Mouse (Mus musculus) testis, adult 2 months (tissue): ENCODE data around the gene Fam186a. TPM values are rescaled to one million over a fixed set of nuclear protein-coding genes. Genes with fewer than 3 reads are reported as not detected.

ENCODE experiments used
- H3K27ac ChIP-seq: fragments of 200-500 bp; 2 replicates; pipeline ENCODE4 v1.5.1; 2012; ENCODE audit warnings: low read depth, low read length; ENCODE audit not compliant: control insufficient read depth, insufficient read depth
- H3K27me3 ChIP-seq: fragments of 200-500 bp; 2 replicates; pipeline ENCODE4 v1.6.1; 2012; ENCODE audit warnings: mild to moderate bottlenecking, low read length, moderate library complexity; ENCODE audit not compliant: control insufficient read depth, insufficient read depth
- H3K36me3 ChIP-seq: fragments of 200-500 bp; 2 replicates; pipeline ENCODE4 v1.6.1; 2012; ENCODE audit warnings: mild to moderate bottlenecking, low read length; ENCODE audit not compliant: control insufficient read depth, insufficient read depth
- H3K4me1 ChIP-seq: fragments of 200-500 bp; 2 replicates; pipeline ENCODE4 v1.6.1; 2012; ENCODE audit warnings: low read length; ENCODE audit not compliant: control insufficient read depth, insufficient read depth
- H3K4me3 ChIP-seq: fragments of 200-500 bp; 2 replicates; pipeline ENCODE4 v1.5.1; 2012; ENCODE audit warnings: low read depth, mild to moderate bottlenecking, low read length, moderate library complexity, mixed read lengths; ENCODE audit not compliant: control insufficient read depth
- CTCF ChIP-seq: fragments of 200-500 bp; IDR thresholded peaks from 2 replicates; pipeline ENCODE4 v1.5.1; 2012; ENCODE audit warnings: low read depth, mild to moderate bottlenecking, inconsistent platforms, low read length, moderate library complexity; ENCODE audit not compliant: control insufficient read depth, insufficient read depth, insufficient replicate concordance
- POLR2A ChIP-seq: fragments of 200-500 bp; IDR thresholded peaks from 2 replicates; pipeline ENCODE4 v1.6.1; 2012; ENCODE audit warnings: low read depth, mild to moderate bottlenecking, inconsistent platforms, low read length, moderate library complexity; ENCODE audit not compliant: control insufficient read depth
- polyA plus RNA-seq: library from polyadenylated mRNA; depleted of rRNA; stranded (reverse); fragments of >200 nt; gene quantifications from 2 replicates; pipeline ENCODE4 v1.2.3, GENCODE M21; 2012

The Fam186a gene
- polyA plus RNA-seq, 1 experiment, result 69.6 TPM

DNA sequence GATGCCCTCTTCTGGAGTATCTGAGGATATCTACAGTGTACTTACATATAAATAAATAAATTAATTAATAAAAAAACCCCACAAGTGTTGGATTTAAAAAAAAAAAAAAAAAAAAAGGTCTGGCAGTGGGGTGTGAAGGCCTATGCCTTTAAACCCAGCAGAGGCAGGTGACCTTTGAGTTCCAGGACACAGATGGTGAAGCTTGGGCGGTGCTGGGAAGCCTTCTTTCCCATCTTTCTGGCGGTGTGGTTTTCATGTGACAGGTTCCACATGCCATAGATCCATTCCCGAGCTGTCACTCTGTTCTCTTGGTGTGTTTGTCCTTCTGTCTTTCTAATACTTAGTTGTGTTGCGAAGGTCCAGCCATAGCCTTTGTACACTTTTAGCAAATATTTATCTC, 59.8 kb downstream of the Fam186a start:
- TF ChIP-seq CTCF (no peak), POLR2A (no peak)
- no peaks in the 10 kb centered on the region for H3K36me3 ChIP-seq

DNA sequence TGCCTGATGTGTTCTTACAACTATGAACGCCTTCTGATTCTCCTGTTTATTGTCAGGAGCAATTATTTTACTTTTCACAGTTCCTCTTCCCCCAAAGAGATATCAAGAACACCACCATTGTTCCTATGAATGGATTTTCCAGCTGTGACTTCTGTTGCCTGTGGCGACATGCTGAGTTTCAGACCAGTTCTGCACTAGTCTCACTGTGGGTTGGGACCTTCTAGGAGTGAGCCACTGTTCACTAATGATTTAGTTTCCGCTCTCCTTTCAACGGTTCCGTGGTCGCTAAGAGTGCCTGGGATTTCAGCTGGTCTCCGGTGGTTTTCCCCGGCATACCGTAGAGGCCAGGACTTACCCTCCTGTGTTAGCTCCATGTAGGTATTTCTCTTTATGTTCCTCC, 62.0 kb downstream of the Fam186a start:
- no peaks in the 10 kb centered on the region for H3K27me3 ChIP-seq
- TF ChIP-seq CTCF (no peak), POLR2A (no peak)
- no peaks in the 10 kb centered on the region for H3K4me1 ChIP-seq
- H3K36me3 ChIP-seq, result no peaks in the 10 kb centered on the region
- H3K27ac ChIP-seq, result no peak overlapping the region
- H3K4me3 ChIP-seq, result no peak overlapping the region

More for the DNA sequence above, 59.8 kb downstream of the Fam186a start:
- Histone ChIP-seq H3K27me3 (no peaks in the 10 kb centered on the region), H3K27ac (no peak overlapping the region), H3K4me1 (no peaks in the 10 kb centered on the region), H3K4me3 (no peak overlapping the region)

DNA sequence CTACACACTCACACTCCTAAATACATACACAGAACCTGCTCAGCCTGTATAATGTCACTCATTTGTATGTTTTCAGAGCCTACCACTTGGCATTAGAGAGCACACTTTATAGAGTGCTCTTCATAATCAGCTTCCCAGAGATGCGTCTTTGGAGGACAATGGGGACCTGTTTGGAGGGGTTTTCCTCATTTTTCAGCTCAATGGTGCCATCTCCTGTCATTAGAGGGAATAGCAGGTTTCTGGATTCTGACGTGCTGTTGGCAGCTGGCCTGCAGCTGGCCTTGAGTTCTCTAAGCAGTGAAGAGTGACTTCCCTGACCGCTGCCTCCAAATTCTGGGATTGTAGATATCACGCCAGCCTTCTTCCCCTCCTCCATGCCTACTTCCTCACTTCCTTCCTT, 62.5 kb downstream of the Fam186a start:
- Histone ChIP-seq H3K4me1 (no peaks in the 10 kb centered on the region), H3K4me3 (no peak overlapping the region), H3K36me3 (no peaks in the 10 kb centered on the region), H3K27me3 (no peaks in the 10 kb centered on the region), H3K27ac (no peak overlapping the region)
- TF ChIP-seq CTCF, result peak; percentile 58; the same call in 1 of the 2 replicates
- TF ChIP-seq POLR2A, result no peak

DNA sequence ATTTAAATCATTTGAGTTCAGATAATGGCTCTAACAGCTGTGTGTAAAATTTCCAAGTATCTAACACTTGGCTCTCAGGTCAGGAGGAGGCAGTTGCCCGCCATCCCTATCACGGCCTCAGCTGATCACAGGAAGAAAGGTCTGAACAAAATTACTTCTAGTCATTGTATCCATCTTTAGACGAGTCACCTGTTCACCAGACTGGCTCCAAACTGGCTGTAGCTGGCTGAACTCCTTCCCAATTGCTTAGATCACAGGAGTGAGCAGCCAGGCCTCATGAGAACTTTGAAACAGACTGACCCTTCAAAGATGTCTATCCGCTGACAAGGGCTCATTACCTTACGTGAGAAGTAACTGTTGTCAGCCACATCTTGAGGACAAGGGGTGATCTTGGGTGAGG, 63.6 kb downstream of the Fam186a start:
- H3K36me3 ChIP-seq, result no peaks in the 10 kb centered on the region
- H3K27ac ChIP-seq, result no peak overlapping the region
- no peaks in the 10 kb centered on the region for H3K27me3 ChIP-seq
- no peaks in the 10 kb centered on the region for H3K4me1 ChIP-seq
- H3K4me3 ChIP-seq, result no peak overlapping the region
- no peak for TF ChIP-seq CTCF
- TF ChIP-seq POLR2A, result no peak

DNA sequence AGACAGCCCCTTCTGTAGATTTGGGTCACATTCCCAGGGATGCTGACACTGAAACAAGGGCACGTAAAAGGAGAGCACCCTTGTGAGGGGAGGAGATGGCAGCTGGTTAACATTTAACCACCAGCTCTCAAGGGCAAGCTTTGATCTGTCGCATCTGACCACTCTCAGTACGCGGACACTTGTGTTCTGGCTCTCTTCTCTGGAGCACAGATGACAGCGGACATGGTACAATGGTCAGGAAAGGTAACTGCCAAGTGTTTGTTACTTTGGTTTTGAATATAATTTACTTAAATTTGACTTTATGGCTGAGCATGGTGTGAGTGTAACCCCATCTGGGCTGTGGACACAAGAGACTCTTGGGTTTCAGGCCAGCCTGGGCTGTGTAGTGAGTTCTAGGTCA, 64.1 kb downstream of the Fam186a start:
- no peak for TF ChIP-seq CTCF
- TF ChIP-seq POLR2A, result no peak
- H3K27me3 ChIP-seq, result no peaks in the 10 kb centered on the region
- H3K27ac ChIP-seq, result no peak overlapping the region
- H3K4me3 ChIP-seq, result no peak overlapping the region
- H3K4me1 ChIP-seq, result no peaks in the 10 kb centered on the region
- no peaks in the 10 kb centered on the region for H3K36me3 ChIP-seq

DNA sequence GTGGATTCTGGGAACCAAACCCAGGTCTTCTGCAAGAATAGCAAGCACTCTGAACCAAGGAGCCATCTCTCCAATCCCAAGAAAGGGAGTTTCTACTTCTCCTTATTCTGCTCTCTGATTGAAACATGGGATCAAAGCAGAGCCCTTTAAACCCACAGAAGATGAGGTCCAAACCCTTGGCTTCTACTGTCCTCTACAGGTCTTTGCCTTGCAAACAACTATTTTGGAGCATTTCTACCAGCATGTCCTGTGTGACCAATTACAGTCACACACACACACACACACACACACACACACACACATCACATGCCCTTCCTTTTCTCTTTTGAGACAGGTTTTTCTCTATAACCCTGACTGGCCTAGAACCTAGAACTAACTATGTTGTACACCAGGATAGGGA, 70.2 kb downstream of the Fam186a start:
- TF ChIP-seq CTCF (no peak), POLR2A (no peak)
- Histone ChIP-seq H3K27me3 (no peaks in the 10 kb centered on the region), H3K27ac (no peak overlapping the region), H3K4me1 (peaks cover 4% of the 10 kb centered on the region), H3K36me3 (no peaks in the 10 kb centered on the region), H3K4me3 (no peak overlapping the region)

DNA sequence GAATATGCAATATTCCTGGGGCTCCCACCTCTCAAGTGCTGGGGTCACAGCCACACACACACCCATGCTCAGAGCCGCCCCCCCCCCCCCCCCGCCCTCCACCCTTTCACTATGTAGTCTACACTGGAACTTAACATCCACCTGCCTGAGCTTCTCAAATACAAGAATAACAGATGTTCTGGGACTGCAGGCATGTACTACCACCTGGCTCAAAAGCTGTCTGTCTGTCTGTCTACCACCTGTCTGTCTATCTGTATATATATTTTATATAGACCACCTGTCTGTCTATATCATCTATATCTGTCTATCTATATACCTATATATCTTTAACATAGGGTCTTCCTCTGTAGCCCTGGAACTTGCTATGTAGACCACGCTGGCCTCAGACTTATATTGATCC, 75.5 kb downstream of the Fam186a start:
- H3K4me3 ChIP-seq, result no peak overlapping the region
- H3K27me3 ChIP-seq, result no peaks in the 10 kb centered on the region
- peaks cover 4% of the 10 kb centered on the region for H3K4me1 ChIP-seq
- TF ChIP-seq CTCF (no peak), POLR2A (no peak)
- no peak overlapping the region for H3K27ac ChIP-seq
- no peaks in the 10 kb centered on the region for H3K36me3 ChIP-seq

DNA sequence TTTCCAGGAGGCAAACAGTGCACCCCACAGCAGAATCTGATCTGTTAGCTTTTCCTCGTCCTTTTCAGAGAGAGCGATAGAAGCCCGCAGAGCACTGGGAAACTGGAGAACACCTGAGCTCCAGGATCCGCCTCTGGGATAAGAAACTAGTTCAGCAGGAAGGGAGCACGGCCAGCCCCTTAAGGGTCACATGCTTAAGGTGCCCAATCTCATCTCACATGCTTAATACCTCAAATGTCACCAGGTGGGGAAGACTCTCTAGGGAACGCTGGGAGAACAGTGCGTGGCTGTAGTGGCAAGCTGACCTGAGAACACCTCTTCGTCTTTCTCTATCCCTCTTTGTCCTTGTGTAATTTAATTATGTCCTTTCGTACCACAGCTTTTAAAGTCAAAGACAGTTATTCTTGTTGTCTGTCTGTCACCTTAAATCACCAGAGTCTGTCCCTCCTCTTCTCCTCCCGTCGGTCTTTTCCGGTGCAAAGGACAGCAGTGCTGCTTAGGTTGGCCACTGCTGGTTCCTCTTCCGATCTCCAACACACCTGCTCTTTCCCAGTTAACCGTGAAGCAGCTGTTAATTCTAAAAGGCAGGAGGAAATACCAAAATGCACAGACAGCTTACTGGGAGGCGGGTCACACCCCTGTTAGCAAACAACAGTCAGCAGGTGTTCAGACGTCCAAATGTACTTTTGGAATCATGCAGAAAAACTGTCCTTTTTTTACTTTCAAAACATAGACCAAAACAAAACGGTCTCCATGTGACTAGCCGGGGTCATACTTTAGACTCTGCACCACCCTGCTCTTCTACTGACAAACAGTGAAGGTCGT, 76.2 kb downstream of the Fam186a start:
- Histone ChIP-seq H3K27ac (peak overlapping the region; percentile 17; the same call in 1 of the 2 replicates), H3K4me1 (peaks cover 4% of the 10 kb centered on the region), H3K27me3 (no peaks in the 10 kb centered on the region), H3K4me3 (no peak overlapping the region), H3K36me3 (no peaks in the 10 kb centered on the region)
- TF ChIP-seq POLR2A (no peak), CTCF (no peak)
